Mouse (Mus musculus): ENCODE measurements around the gene Gm37240. TPM values are rescaled to one million over a fixed set of nuclear protein-coding genes. Genes with fewer than 3 reads are reported as not detected.

Gene Gm37240
- total and polyA plus RNA-seq, 3 experiments: not detected

DNA sequence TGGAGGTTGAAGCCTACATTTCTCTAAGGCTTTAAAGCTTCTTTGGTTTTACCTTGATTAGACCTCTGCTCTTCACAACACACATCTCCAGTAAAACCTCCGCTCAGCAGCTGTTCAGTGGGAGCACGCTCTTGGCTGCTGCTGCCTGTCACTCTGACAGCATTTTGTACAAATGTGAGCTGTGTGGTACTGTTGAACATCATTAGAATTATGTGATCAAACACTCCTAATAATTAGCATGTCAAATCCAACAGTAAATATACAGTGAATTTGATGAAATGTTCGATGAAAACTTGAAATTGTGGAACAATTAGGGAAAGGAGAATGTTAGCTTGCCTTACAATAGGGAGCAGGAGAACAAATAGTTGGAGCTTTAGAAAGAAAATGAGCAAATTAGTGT is 32.3 kb downstream of the Gm37240 start:
- H3K27me3 ChIP-seq (ENCODE audit: insufficient read depth, low read length): no peaks in the 10 kb centered on the region
- no peak for TF ChIP-seq POLR2AphosphoS5 (IDR thresholded peaks at IDR 0.05; ENCODE audit: insufficient replicate concordance, low read depth, low read length)
- TF ChIP-seq GATA2 (IDR thresholded peaks at IDR 0.05; ENCODE audit: borderline replicate concordance, low read depth, low read length): no peak
- TF ChIP-seq TAL1 (conservative IDR thresholded peaks at IDR 0.05; ENCODE audit: low read depth, low read length): no peak
- no peak for TF ChIP-seq GATA1 (IDR thresholded peaks at IDR 0.05; ENCODE audit: borderline replicate concordance, low read length)
- no peak for TF ChIP-seq CTCF (IDR thresholded peaks at IDR 0.05; ENCODE audit: low read depth, low read length)
- no peaks in the 10 kb centered on the region for H3K4me1 ChIP-seq (ENCODE audit: insufficient read depth, low read depth, low read length)
- H3K4me3 ChIP-seq (ENCODE audit: low read depth, low read length): no peak overlapping the region
- ATAC-seq (ENCODE audit: extremely low read depth, insufficient number of reproducible peaks, low FRiP score, poor library complexity, severe bottlenecking) (no peak), DNase-seq (ENCODE audit: low spot score) (no peak)
- H3K9me3 ChIP-seq (replicated peaks): no peaks in the 10 kb centered on the region
- H3K36me3 ChIP-seq (replicated peaks): no peaks in the 10 kb centered on the region

- Histone ChIP-seq H3K4me3 (ENCODE audit: low read depth, low read length) (no peak overlapping the region), H3K36me3 (replicated peaks) (no peaks in the 10 kb centered on the region), H3K9me3 (replicated peaks) (no peaks in the 10 kb centered on the region), H3K27me3 (ENCODE audit: insufficient read depth, low read length) (no peaks in the 10 kb centered on the region), H3K4me1 (ENCODE audit: insufficient read depth, low read depth, low read length) (no peaks in the 10 kb centered on the region)
- TF ChIP-seq TAL1 (conservative IDR thresholded peaks at IDR 0.05; ENCODE audit: low read depth, low read length): no peak
- no peak for TF ChIP-seq GATA2 (IDR thresholded peaks at IDR 0.05; ENCODE audit: borderline replicate concordance, low read depth, low read length)
- TF ChIP-seq GATA1 (IDR thresholded peaks at IDR 0.05; ENCODE audit: borderline replicate concordance, low read length): no peak
- no peak for TF ChIP-seq CTCF (IDR thresholded peaks at IDR 0.05; ENCODE audit: low read depth, low read length)
- TF ChIP-seq POLR2AphosphoS5 (IDR thresholded peaks at IDR 0.05; ENCODE audit: insufficient replicate concordance, low read depth, low read length): no peak
- no peak for ATAC-seq (ENCODE audit: extremely low read depth, insufficient number of reproducible peaks, low FRiP score, poor library complexity, severe bottlenecking)
- DNase-seq (ENCODE audit: low spot score): no peak
Observed at GRCm38 (mm10) chr3:85854143-85854542, 33.2 kb downstream of the Gm37240 start.

DNA sequence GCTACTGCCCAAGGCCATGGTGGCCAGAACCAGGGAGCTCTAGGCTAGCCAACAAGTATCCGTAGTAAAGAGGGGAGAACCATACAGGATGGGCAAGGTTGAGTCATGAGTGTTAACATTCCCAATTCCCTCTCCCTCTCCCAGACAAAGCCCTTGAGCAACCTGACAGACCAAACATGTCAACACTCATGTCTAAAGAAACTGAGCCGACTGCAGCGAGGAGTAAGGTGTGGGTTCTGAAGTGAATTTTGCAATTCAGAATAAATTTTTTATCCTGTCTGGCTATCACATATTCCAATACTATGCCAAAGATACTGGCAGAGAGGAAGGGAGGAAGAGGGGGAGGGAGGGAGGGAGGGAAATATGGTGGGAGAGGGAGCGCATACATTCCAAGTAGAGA is 33.6 kb downstream of the Gm37240 start:
- H3K9me3 ChIP-seq (replicated peaks): no peaks in the 10 kb centered on the region
- no peaks in the 10 kb centered on the region for H3K27me3 ChIP-seq (ENCODE audit: insufficient read depth, low read length)
- H3K4me3 ChIP-seq (ENCODE audit: low read depth, low read length): no peak overlapping the region
- TF ChIP-seq CTCF (IDR thresholded peaks at IDR 0.05; ENCODE audit: low read depth, low read length) (no peak), POLR2AphosphoS5 (IDR thresholded peaks at IDR 0.05; ENCODE audit: insufficient replicate concordance, low read depth, low read length) (no peak), TAL1 (conservative IDR thresholded peaks at IDR 0.05; ENCODE audit: low read depth, low read length) (no peak), GATA1 (IDR thresholded peaks at IDR 0.05; ENCODE audit: borderline replicate concordance, low read length) (no peak), GATA2 (IDR thresholded peaks at IDR 0.05; ENCODE audit: borderline replicate concordance, low read depth, low read length) (no peak)
- H3K4me1 ChIP-seq (ENCODE audit: insufficient read depth, low read depth, low read length): no peaks in the 10 kb centered on the region
- no peaks in the 10 kb centered on the region for H3K36me3 ChIP-seq (replicated peaks)
- ATAC-seq (ENCODE audit: extremely low read depth, insufficient number of reproducible peaks, low FRiP score, poor library complexity, severe bottlenecking) (no peak), DNase-seq (ENCODE audit: low spot score) (no peak)

GRCm38 (mm10) chr3:85850079-85850478 is 37.2 kb downstream of the Gm37240 start:
- H3K4me1 ChIP-seq (ENCODE audit: insufficient read depth, low read depth, low read length): no peaks in the 10 kb centered on the region
- DNase-seq (ENCODE audit: low spot score): no peak
- no peak overlapping the region for H3K4me3 ChIP-seq (ENCODE audit: low read depth, low read length)
- no peak for ATAC-seq (ENCODE audit: extremely low read depth, insufficient number of reproducible peaks, low FRiP score, poor library complexity, severe bottlenecking)
- no peak for TF ChIP-seq CTCF (IDR thresholded peaks at IDR 0.05; ENCODE audit: low read depth, low read length)
- TF ChIP-seq GATA2 (IDR thresholded peaks at IDR 0.05; ENCODE audit: borderline replicate concordance, low read depth, low read length): no peak
- TF ChIP-seq POLR2AphosphoS5 (IDR thresholded peaks at IDR 0.05; ENCODE audit: insufficient replicate concordance, low read depth, low read length): no peak
- TF ChIP-seq TAL1 (conservative IDR thresholded peaks at IDR 0.05; ENCODE audit: low read depth, low read length): no peak
- no peak for TF ChIP-seq GATA1 (IDR thresholded peaks at IDR 0.05; ENCODE audit: borderline replicate concordance, low read length)
- H3K36me3 ChIP-seq (replicated peaks): no peaks in the 10 kb centered on the region
- no peaks in the 10 kb centered on the region for H3K9me3 ChIP-seq (replicated peaks)
- no peaks in the 10 kb centered on the region; the same call in 1 of the 2 replicates for H3K27me3 ChIP-seq (ENCODE audit: insufficient read depth, low read length)

- no peaks in the 10 kb centered on the region for H3K9me3 ChIP-seq (replicated peaks)
- no peaks in the 10 kb centered on the region; the same call in 1 of the 2 replicates for H3K27me3 ChIP-seq (ENCODE audit: insufficient read depth, low read length)
- ATAC-seq (ENCODE audit: extremely low read depth, insufficient number of reproducible peaks, low FRiP score, poor library complexity, severe bottlenecking): no peak
- H3K4me3 ChIP-seq (ENCODE audit: low read depth, low read length): no peak overlapping the region
- DNase-seq (ENCODE audit: low spot score): no peak
- no peaks in the 10 kb centered on the region for H3K36me3 ChIP-seq (replicated peaks)
- H3K4me1 ChIP-seq (ENCODE audit: insufficient read depth, low read depth, low read length): no peaks in the 10 kb centered on the region
- TF ChIP-seq GATA1 (IDR thresholded peaks at IDR 0.05; ENCODE audit: borderline replicate concordance, low read length) (no peak), CTCF (IDR thresholded peaks at IDR 0.05; ENCODE audit: low read depth, low read length) (no peak), POLR2AphosphoS5 (IDR thresholded peaks at IDR 0.05; ENCODE audit: insufficient replicate concordance, low read depth, low read length) (no peak), TAL1 (conservative IDR thresholded peaks at IDR 0.05; ENCODE audit: low read depth, low read length) (no peak), GATA2 (IDR thresholded peaks at IDR 0.05; ENCODE audit: borderline replicate concordance, low read depth, low read length) (no peak)
Observed at GRCm38 (mm10) chr3:85846316-85846715, 41.0 kb downstream of the Gm37240 start.

DNA sequence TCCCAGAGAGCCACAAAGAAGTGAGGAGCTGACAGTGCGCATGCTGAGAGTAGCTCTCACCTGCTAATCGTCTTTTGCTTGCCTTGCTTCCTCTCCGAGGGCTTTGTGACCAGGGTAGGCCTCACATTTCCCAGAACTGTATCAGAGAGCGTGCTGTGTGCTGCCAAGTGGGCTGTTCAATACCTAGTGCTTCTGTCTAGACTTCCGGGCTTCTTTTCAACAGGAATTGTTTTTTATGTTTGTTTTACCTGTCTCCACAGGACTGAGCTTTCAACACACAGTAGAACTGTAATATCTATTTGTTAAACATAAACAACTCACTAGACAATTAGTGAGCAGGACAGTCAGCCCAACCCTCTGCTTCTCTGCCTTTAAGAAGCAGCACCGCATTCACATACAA is 42.0 kb downstream of the Gm37240 start:
- TF ChIP-seq GATA1 (IDR thresholded peaks at IDR 0.05; ENCODE audit: borderline replicate concordance, low read length) (no peak), TAL1 (conservative IDR thresholded peaks at IDR 0.05; ENCODE audit: low read depth, low read length) (no peak), POLR2AphosphoS5 (IDR thresholded peaks at IDR 0.05; ENCODE audit: insufficient replicate concordance, low read depth, low read length) (no peak)
- no peak for ATAC-seq (ENCODE audit: extremely low read depth, insufficient number of reproducible peaks, low FRiP score, poor library complexity, severe bottlenecking)
- no peak for DNase-seq (ENCODE audit: low spot score)
- H3K4me1 ChIP-seq (ENCODE audit: insufficient read depth, low read depth, low read length): no peaks in the 10 kb centered on the region
- H3K36me3 ChIP-seq (replicated peaks): no peaks in the 10 kb centered on the region
- no peak overlapping the region for H3K4me3 ChIP-seq (ENCODE audit: low read depth, low read length)
- H3K27me3 ChIP-seq (ENCODE audit: insufficient read depth, low read length): no peaks in the 10 kb centered on the region; the same call in 1 of the 2 replicates
- no peaks in the 10 kb centered on the region for H3K9me3 ChIP-seq (replicated peaks)
